Mouse (Mus musculus): ENCODE measurements around the gene Pcsk7.

GRCm38 (mm10) chr9:45919895-45920294, 13.6 kb downstream of the Pcsk7 start:
- TF ChIP-seq POLR2A (IDR thresholded peaks at IDR 0.05; ENCODE audit: control insufficient read depth, extremely low read depth, insufficient read depth, low read length, poor library complexity) (no peak), CTCF (IDR thresholded peaks at IDR 0.05; ENCODE audit: borderline replicate concordance, control insufficient read depth, extremely low read depth, insufficient read depth, low read length, poor library complexity) (no peak)

Measured in thymus, adult 2 months (tissue).